Mouse (Mus musculus): ENCODE data around the gene Tprgl.

Tprgl gene

GRCm38 (mm10) chr4:154131894-154132293, 28.6 kb downstream of the Tprgl start:
- in situ Hi-C loops (cut with MboI; ENCODE audit: unreplicated experiment in 2 of 2): loop anchor here in 1 of 2 experiments (25.0 kb wide), 1 partner anchor 1805 kb away; the partner anchor contains the start of gene Ube2j2

- in situ Hi-C loops (cut with MboI; ENCODE audit: unreplicated experiment in 2 of 2): loop anchor here in 1 of 2 experiments (25.0 kb wide), 1 partner anchor 1807 kb away; the partner anchor contains the start of gene Ube2j2
Observed at GRCm38 (mm10) chr4:154129950-154130349, 30.5 kb downstream of the Tprgl start.

- in situ Hi-C loops (cut with MboI; ENCODE audit: unreplicated experiment in 2 of 2): loop anchor here in 1 of 2 experiments (25.0 kb wide), 1 partner anchor 1810 kb away; the partner anchor contains the start of gene Ube2j2
Observed at GRCm38 (mm10) chr4:154127273-154127672, 33.2 kb downstream of the Tprgl start.

- in situ Hi-C loops (cut with MboI; ENCODE audit: unreplicated experiment in 2 of 2): loop anchor here in 1 of 2 experiments (25.0 kb wide), 1 partner anchor 1812 kb away; the partner anchor contains the start of gene Ube2j2
Observed at GRCm38 (mm10) chr4:154125202-154125601, 35.3 kb downstream of the Tprgl start.

- in situ Hi-C loops (cut with MboI; ENCODE audit: unreplicated experiment in 2 of 2): no loop called here
Observed at GRCm38 (mm10) chr4:154123553-154123952, 36.9 kb downstream of the Tprgl start.

GRCm38 (mm10) chr4:154122374-154122773, 38.1 kb downstream of the Tprgl start:
- in situ Hi-C loops (cut with MboI; ENCODE audit: unreplicated experiment in 2 of 2): no loop called here

GRCm38 (mm10) chr4:154121800-154122199, 38.7 kb downstream of the Tprgl start:
- in situ Hi-C loops (cut with MboI; ENCODE audit: unreplicated experiment in 2 of 2): no loop called here

GRCm38 (mm10) chr4:154119208-154119607, 41.3 kb downstream of the Tprgl start:
- in situ Hi-C loops (cut with MboI; ENCODE audit: unreplicated experiment in 2 of 2): no loop called here

GRCm38 (mm10) chr4:154118782-154119181, 41.7 kb downstream of the Tprgl start:
- in situ Hi-C loops (cut with MboI; ENCODE audit: unreplicated experiment in 2 of 2): no loop called here

GRCm38 (mm10) chr4:154116421-154116820, 44.0 kb downstream of the Tprgl start:
- in situ Hi-C loops (cut with MboI; ENCODE audit: unreplicated experiment in 2 of 2): no loop called here

GRCm38 (mm10) chr4:154109850-154110243, 50.6 kb downstream of the Tprgl start:
- in situ Hi-C loops (cut with MboI; ENCODE audit: unreplicated experiment in 2 of 2): no loop called here

- in situ Hi-C loops (cut with MboI; ENCODE audit: unreplicated experiment in 2 of 2): no loop called here
Observed at GRCm38 (mm10) chr4:154109216-154109849, 51.1 kb downstream of the Tprgl start.
